Mouse (Mus musculus): ENCODE measurements around the gene Capn7. TPM values are rescaled to one million over a fixed set of nuclear protein-coding genes. Genes with fewer than 3 reads are reported as not detected.

Gene Capn7
- polyA plus RNA-seq, 1 experiment from 2014 or later, result 43.6 TPM

GRCm38 (mm10) chr14:31420135-31420534 lies 83.7 kb downstream of the Capn7 start:
- H3K27ac ChIP-seq, result peak overlapping the region; percentile 75; the same call in 1 of the 2 replicates
- no peak overlapping the region for H3K4me2 ChIP-seq
- H3K9me3 ChIP-seq (replicated peaks), result no peaks in the 10 kb centered on the region
- 92% methylated on average over 8 of the region's 8 CpGs for WGBS
- no peak overlapping the region for H3K4me3 ChIP-seq (replicated peaks)
- peaks cover 79% of the 10 kb centered on the region for H3K4me1 ChIP-seq
- no peaks in the 10 kb centered on the region for H3K27me3 ChIP-seq
- H3K36me3 ChIP-seq, result no peaks in the 10 kb centered on the region; the same call in 1 of the 2 replicates
- H3K9ac ChIP-seq, result no peak overlapping the region
- ATAC-seq (replicated peaks; ENCODE audit: low FRiP score), result no peak

- no peak for ATAC-seq (replicated peaks; ENCODE audit: low FRiP score)
- H3K36me3 ChIP-seq, result peaks cover 2% of the 10 kb centered on the region; the same call in 1 of the 2 replicates
- no peak overlapping the region; the same call in 1 of the 2 replicates for H3K4me2 ChIP-seq
- no peak overlapping the region for H3K9ac ChIP-seq
- peaks cover 74% of the 10 kb centered on the region for H3K4me1 ChIP-seq
- peak overlapping the region; percentile 75 for H3K27ac ChIP-seq
- no peaks in the 10 kb centered on the region for H3K9me3 ChIP-seq (replicated peaks)
- H3K4me3 ChIP-seq (replicated peaks), result no peak overlapping the region
- WGBS, result 54% methylated on average over 7 of the region's 7 CpGs
- no peaks in the 10 kb centered on the region for H3K27me3 ChIP-seq
These were observed 84.1 kb downstream of the Capn7 start for GRCm38 (mm10) chr14:31420562-31420961.

- Histone ChIP-seq H3K9me3 (replicated peaks) (no peaks in the 10 kb centered on the region), H3K27ac (peak overlapping the region; percentile 75), H3K9ac (no peak overlapping the region), H3K4me2 (no peak overlapping the region; the same call in 1 of the 2 replicates), H3K4me1 (peaks cover 73% of the 10 kb centered on the region), H3K36me3 (peaks cover 6% of the 10 kb centered on the region; the same call in 1 of the 2 replicates), H3K27me3 (no peaks in the 10 kb centered on the region), H3K4me3 (replicated peaks) (no peak overlapping the region)
- WGBS, result 37% methylated on average over 7 of the region's 7 CpGs
- peak; percentile 61; the same call in 1 of the 2 replicates for ATAC-seq (replicated peaks; ENCODE audit: low FRiP score)
These were observed 84.5 kb downstream of the Capn7 start for GRCm38 (mm10) chr14:31420985-31421384.

Other genes with a start within 250 kb of the Capn7 start
- gene Smim4, start 207.7 kb upstream of the Capn7 start, polyA plus RNA-seq (2015; fragmentation: Nextera tagmentation; extraction: Ambion mirVana), result 98.1 and 112 TPM in 2 replicates
- gene Nt5dc2, start 205.6 kb upstream of the Capn7 start, polyA plus RNA-seq (2015; fragmentation: Nextera tagmentation; extraction: Ambion mirVana), result 373 and 384 TPM in 2 replicates
- 32.6 and 40.6 TPM in 2 replicates for gene Stab1, start 168.0 kb upstream of the Capn7 start, polyA plus RNA-seq (2015; fragmentation: Nextera tagmentation; extraction: Ambion mirVana)
- gene Tnnc1, start 128.3 kb upstream of the Capn7 start, polyA plus RNA-seq (2015; fragmentation: Nextera tagmentation; extraction: Ambion mirVana), result 19.5 and 33.2 TPM in 2 replicates
- 351 and 428 TPM in 2 replicates for gene Nisch, start 119.7 kb upstream of the Capn7 start, polyA plus RNA-seq (2015; fragmentation: Nextera tagmentation; extraction: Ambion mirVana)
- gene Sema3g, start 118.8 kb upstream of the Capn7 start, polyA plus RNA-seq (2015; fragmentation: Nextera tagmentation; extraction: Ambion mirVana), result 3.7 and 3.8 TPM in 2 replicates
- gene Phf7, start 85.3 kb upstream of the Capn7 start, polyA plus RNA-seq (2015; fragmentation: Nextera tagmentation; extraction: Ambion mirVana), result 12.6 and 13.3 TPM in 2 replicates
- 92.1 and 96.8 TPM in 2 replicates for gene Bap1, start 85.2 kb upstream of the Capn7 start, polyA plus RNA-seq (2015; fragmentation: Nextera tagmentation; extraction: Ambion mirVana)
- gene Dnah1, start 12.7 kb upstream of the Capn7 start, polyA plus RNA-seq (2015; fragmentation: Nextera tagmentation; extraction: Ambion mirVana), result 7.6 and 8.5 TPM in 2 replicates
- 30.2 and 33.1 TPM in 2 replicates for gene Sh3bp5, start 99.4 kb downstream of the Capn7 start, polyA plus RNA-seq (2015; fragmentation: Nextera tagmentation; extraction: Ambion mirVana)
- gene Eaf1, start 157.8 kb downstream of the Capn7 start, polyA plus RNA-seq (2015; fragmentation: Nextera tagmentation; extraction: Ambion mirVana), result 23.8 and 25.7 TPM in 2 replicates
- 58.4 and 63.5 TPM in 2 replicates for gene Mettl6, start 158.4 kb downstream of the Capn7 start, polyA plus RNA-seq (2015; fragmentation: Nextera tagmentation; extraction: Ambion mirVana)

All from kidney, embryonic 15.5 days (tissue).